Mouse (Mus musculus) layer of hippocampus, adult 2 months (tissue): Measurements from ENCODE around the gene Cdh12. TPM values are rescaled to one million over a fixed set of nuclear protein-coding genes. Genes with fewer than 3 reads are reported as not detected.
"Not testable (repeated sequence)": the region's sequence is repeated elsewhere in the genome, so short reads cannot be mapped to it uniquely, and the experiment has no call there.

ENCODE experiments used
- DNase-seq, 2 experiments: peaks; one replicate each; pipeline ENCODE4 v3.0.0; 2022; ENCODE audit warnings: low spot score in 2 of 2
- H3K27ac ChIP-seq: fragments of 200-600 bp; 2 replicates; pipeline ENCODE4 v1.8.1; 2022
- H3K4me3 ChIP-seq: fragments of 200-600 bp; 2 replicates; pipeline ENCODE4 v1.8.1; 2022; ENCODE audit warnings: mild to moderate bottlenecking
- CTCF ChIP-seq: fragments of 200-600 bp; conservative IDR thresholded peaks from 2 replicates; pipeline ENCODE4 v1.8.1; 2022; ENCODE audit warnings: antibody characterized with exemption, mild to moderate bottlenecking, moderate library complexity
- total RNA-seq, 2 experiments: library from RNA; stranded (reverse); gene quantifications; 2 replicates each; pipeline ENCODE4 v1.2.3; 2021

Cdh12 gene
- total RNA-seq, 2 experiments from 2014 or later, result 25.0 to 28.6 TPM

DNA sequence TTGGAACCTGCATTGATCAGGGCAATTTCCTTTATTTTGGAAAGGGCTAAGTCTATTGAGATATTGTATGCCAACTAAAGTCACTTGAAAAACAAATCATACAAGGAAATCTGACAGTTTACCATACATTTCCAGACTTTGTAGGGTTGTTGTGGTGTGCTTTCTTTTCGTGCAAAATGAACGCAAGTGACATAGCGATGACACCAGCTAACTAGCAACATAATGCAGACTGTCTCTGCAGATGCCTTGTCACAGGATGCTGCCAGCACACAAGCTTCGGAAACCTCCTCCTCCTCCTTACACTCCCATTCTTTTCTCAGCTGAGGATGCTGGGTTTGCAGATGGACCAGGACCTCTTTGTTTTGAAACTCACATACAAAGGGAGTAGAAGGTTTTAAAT lies 731.1 kb downstream of the Cdh12 start:
- no peak for TF ChIP-seq CTCF
- peak overlapping the region; percentile 91 for H3K27ac ChIP-seq
- peak; percentile 20 to 39 for DNase-seq
- H3K4me3 ChIP-seq, result peak overlapping the region; percentile 10; the same call in 1 of the 2 replicates

DNA sequence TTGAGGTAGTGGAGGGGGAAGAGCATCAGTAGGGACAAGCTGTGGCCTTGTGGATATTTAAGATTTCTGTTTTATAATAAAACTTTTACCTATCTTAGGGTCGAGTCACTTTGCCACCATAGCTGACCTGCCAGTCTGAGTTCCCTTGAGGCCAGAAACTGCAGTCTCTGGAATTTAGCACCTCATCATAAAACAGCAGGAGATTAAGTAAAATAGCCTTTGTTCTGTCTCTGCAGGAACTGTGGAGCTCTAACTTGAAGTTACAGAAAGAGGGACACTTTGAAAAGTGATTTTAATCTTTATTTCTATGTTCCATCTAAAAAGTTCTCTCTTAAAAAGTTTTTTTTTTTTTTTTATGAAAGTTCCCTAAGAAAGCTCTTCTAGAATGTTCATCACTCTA lies 736.7 kb downstream of the Cdh12 start:
- DNase-seq, result no peak
- TF ChIP-seq CTCF, result no peak
- Histone ChIP-seq H3K27ac (no peak overlapping the region), H3K4me3 (no peak overlapping the region)

DNA sequence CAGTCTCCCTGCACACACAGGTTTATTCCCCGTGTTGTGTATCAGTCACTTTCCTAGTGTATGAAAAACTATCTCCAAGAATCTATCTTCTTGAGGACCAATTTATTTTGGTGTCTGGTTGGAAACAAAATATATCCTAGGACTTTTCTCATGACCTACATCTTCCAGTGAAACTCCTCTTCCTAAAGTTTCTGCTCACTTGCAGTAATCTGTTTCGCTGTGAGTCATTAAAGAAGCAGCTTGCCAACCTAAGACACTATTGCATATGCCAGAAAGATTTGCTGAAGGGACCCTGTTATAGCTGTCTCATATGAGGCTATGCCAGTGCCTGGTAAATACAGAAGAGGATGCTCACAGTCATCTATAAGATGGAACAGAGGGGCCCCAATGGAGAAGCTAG lies 761.0 kb downstream of the Cdh12 start:
- H3K27ac ChIP-seq, H3K4me3 ChIP-seq, DNase-seq: not testable (repeated sequence)

DNA sequence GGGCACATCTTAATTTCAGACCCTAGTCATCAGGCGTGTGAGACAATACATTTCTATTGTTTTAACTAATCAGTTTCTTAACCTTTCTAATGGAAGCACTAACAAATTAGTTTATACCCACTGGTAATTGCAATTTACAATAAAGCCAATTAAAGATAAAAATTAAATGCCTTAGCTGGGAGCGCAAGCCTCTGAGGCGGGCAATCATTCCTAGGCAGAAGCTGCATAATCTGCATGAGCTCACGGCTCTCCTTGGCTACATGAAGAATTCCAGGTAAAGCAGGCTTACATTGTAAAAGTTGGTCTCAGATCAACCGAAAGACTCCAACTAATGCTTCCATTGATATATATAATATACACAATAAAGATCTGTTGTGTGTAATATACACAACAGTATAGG lies 773.9 kb downstream of the Cdh12 start:
- Histone ChIP-seq H3K4me3 (no peak overlapping the region), H3K27ac (no peak overlapping the region)
- DNase-seq, result no peak
- no peak for TF ChIP-seq CTCF

DNA sequence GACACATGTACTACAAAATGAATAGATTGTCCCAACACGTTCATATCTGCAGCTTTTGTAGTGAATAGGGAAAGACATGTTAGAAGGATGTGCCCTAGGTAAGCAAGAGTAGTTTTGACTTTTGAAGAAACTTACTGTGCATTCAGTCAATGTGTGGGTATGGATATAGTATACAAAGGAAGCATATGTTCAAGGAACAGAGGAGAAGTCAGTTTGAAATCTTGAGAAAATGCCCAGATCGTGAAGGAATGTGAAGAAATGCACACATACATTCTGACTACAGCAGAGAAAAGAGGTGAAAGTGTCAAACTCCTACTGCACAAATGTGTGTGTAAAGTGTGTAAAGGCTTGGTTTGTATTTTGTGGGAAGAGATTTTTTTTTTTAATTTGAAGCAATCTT lies 812.3 kb downstream of the Cdh12 start:
- Histone ChIP-seq H3K4me3 (no peak overlapping the region), H3K27ac (no peak overlapping the region)
- DNase-seq, result no peak
- TF ChIP-seq CTCF, result no peak

DNA sequence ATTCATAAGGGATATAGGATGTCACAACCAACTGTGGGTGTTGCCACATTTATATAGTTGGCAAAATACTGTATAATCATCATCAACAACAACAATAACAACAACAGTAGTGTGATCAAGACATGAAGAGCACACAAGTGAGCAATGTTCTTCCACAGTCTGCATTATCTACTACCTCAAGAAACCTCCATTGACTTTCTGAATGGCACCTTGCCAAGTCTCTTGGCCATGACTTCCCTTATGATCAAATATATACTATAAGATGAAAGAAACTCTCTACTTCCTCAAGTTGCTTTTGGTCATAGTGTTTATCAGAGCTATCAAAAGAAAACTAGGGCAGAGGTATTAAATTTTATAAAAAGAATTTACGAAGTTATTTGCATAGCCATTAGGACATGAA lies 820.8 kb downstream of the Cdh12 start:
- DNase-seq, result no peak
- TF ChIP-seq CTCF, result no peak

DNA sequence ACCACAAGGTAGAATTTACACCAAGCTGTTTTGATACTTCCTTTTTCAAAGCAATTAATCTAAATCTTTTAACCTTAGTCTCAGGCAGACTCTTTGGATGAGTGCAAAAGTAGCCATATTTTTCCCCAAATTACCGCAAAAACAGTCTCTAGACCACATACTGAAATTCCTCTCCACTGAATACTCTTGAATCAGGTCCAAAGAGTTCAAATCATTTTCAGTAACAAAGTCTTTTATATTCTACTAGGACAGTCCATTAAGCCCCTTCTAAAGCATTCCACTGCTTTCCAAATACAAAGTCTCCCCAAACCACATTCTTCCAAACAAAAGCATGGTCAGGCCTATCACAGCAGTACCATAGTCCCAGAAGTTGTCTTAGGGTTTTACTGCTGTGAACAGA lies 848.0 kb downstream of the Cdh12 start:
- TF ChIP-seq CTCF, result no peak
- no peak overlapping the region for H3K4me3 ChIP-seq

More for the DNA sequence above, 820.8 kb downstream of the Cdh12 start:
- Histone ChIP-seq H3K4me3 (no peak overlapping the region), H3K27ac (no peak overlapping the region)

DNA sequence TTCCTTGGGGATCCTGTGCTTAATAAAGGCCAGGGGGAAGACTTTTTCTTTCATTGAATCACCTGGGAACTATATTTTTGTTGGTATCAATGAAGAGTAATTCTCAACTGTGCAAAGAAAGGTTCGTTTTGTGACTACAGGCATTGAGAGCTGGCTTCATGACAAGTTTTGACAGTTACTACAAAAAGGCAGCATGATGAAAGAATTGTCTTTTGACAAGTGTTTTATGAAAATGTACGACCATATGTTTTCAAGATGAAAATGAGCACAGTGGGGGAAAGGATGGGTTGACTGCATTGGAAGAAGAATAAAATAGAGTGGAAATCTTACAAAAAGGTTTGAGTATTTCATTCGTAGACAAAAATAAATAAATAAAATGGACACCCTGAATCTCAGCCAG lies 866.4 kb downstream of the Cdh12 start:
- TF ChIP-seq CTCF, result no peak
- DNase-seq, result peak in 1 of 2 experiments; percentile 7
- H3K27ac ChIP-seq, result no peak overlapping the region
- no peak overlapping the region for H3K4me3 ChIP-seq

More for the DNA sequence above, 848.0 kb downstream of the Cdh12 start:
- DNase-seq, result no peak
- H3K27ac ChIP-seq, result no peak overlapping the region

DNA sequence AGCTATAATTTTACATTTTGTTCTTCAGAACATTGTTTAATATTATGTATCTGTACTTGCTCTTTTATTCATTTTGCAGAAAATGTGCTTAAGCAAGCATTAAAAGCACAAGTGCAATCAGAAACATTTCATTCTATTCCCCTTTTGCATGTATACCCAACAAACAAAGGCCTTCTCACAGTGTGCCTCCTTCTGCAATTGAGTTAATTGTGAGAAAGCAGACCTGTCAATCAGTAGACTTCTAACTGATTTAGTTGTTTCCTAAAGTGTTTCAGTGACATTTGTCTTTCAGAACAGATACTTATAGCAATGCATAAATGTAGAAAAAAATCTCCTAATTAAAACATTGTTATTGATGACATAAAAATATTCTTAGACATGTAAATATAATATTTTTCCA lies 894.8 kb downstream of the Cdh12 start:
- TF ChIP-seq CTCF, result no peak
- no peak overlapping the region for H3K4me3 ChIP-seq
- H3K27ac ChIP-seq, result no peak overlapping the region
- no peak for DNase-seq

DNA sequence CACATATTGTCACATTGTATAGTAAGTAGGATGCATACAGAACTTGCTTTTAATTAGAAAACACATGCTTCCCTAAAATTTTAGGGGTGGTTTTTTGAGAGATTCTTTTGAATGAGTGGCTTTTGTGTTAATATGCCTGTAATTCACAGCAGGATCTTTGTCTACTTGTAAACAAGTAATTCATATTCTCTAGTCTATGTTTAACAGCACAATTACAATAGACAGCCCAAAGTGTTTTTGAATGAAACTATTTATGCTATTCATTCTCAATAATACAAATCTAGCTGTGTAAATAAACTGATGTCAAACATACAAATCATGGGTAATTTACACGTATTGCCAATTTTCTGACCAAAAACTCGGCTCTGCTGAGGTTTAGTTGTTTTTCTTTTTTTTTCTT lies 895.3 kb downstream of the Cdh12 start:
- Histone ChIP-seq H3K4me3 (no peak overlapping the region), H3K27ac (no peak overlapping the region)
- no peak for TF ChIP-seq CTCF
- DNase-seq, result no peak

DNA sequence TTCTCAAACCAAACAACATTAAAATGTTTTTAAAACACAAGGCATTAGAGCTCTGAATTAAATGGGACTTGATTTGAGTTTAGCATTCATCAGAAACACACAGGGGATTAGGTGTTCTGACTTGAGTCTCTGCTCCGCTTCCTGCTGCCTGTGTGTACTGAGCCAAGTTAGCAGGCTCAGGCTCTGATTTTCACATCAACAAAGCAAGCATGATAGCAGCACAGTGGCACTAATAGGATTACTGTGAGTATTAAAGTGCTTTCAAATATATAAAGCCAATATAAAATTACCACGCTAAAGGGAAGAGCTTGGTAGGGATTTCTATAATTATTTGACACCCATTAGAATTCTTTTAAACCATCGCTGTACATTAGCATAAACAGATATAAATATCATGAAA lies 895.7 kb downstream of the Cdh12 start:
- no peak overlapping the region for H3K4me3 ChIP-seq
- H3K27ac ChIP-seq, result no peak overlapping the region
- no peak for TF ChIP-seq CTCF
- no peak for DNase-seq

DNA sequence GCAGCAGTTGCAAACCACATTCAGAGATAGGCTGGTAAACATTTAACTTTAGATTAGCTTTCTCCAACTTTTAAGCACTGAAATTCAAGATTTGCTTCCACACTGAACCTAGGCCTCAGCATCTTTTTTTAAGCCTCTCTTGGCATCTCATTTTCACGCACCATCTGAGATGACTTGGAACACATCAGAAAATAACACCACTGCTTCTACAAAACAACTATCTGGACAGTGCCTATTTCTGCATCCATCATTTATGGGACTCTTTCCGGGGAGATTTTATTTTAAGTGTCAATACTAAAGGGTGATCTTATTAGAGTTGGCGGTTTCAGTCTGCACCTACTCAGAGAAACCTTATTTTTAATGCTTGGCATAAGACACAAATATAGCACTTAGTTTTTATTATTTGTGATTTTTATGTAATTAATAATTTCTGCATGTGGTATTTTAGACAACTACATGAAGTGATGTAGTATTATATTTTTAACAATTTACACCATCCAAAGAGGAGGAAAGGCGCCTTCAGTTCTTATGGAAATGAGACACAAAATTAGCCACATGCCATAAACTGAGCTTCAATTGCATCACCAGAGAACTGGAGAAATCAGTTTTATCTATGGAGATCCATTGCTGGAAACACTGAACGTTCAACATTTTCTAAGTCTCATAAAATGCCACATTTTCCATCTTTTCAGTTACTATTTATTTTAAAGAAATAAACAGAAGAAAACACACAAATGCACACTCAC lies 906.5 kb downstream of the Cdh12 start:
- no peak for TF ChIP-seq CTCF

DNA sequence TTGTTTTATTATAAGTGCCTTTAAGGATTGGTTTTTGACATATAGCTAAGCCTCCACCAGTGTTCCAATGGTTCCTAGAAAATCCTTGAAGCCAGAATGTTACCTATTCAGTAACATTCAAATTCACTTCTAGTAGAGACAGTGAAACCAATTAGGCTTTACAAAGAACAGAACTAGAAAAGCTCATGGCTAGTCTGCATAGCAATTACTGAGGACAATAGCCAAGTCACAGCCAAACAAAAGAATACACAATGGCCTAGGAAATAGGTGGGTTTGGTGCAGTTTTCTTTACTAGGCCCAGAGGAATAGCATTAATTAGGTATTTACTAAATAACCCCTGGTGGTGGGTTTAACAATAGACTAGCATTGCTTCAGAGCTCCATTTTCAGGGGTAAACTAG lies 917.3 kb downstream of the Cdh12 start:
- DNase-seq, result no peak
- no peak for TF ChIP-seq CTCF
- no peak overlapping the region for H3K27ac ChIP-seq
- no peak overlapping the region for H3K4me3 ChIP-seq

More for the DNA sequence above, 906.5 kb downstream of the Cdh12 start:
- no peak for DNase-seq
- Histone ChIP-seq H3K27ac (no peak overlapping the region), H3K4me3 (no peak overlapping the region)

DNA sequence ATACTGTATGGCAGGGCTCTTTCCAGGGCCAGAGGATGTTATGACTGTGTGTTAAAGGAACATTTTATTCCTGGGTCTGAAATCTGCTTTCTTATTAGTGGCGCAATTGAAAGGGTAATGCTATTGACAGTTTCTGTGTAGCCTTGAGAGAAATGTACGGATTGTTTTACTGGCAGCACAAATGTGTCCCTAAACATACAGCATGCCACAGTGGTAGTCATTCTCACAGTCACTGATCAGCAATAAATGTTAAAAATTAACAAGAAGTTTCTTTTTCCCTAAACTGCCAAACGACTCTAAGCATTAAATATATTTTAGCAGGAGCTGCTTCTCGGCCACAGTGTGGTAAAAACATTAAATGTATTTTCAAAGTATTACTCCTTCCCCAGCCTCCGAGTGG lies 926.4 kb downstream of the Cdh12 start:
- no peak for DNase-seq
- Histone ChIP-seq H3K4me3 (no peak overlapping the region), H3K27ac (peak overlapping the region; percentile 59; the same call in 1 of the 2 replicates)
- TF ChIP-seq CTCF, result no peak
